8 mouse cellular contexts compared by ENCODE assay signal in the genomic region with DNA sequence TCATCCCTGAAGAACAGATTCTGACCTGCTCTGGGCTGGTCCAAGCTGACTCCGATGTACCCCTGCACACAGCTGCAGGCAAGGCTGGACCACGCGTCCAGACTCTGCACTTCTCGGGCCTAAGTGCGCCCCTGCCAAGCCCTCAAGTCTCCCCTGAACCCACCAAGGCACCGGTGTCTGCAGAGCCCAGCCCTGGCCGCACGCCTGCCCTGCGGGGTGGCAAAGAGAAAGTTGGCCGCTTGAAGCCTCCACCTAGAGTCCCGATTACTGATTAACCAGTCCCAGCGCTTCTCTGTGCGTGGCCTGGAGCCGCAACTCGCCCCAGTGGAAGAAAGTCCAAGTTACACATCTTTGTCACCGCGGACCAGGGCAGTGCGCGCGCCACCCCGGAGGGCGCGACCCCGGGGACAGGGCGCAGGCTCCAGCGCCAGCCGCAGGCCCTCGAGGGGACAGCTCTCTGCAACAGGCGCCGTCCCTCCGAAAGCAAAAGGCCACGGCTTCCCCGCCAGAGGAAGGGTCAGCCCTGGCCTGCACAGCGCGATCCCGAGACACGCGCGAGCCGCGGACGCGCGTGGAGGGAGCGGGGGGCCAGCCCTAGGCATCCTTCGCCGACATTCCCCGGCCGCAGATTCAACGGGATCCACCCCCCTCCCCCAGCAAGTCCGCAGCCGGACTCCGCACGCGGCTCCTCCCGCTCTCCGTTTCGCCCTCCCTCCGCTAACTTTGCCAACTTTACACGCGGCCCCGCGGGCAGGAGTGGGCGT. TPM values are rescaled to one million over a fixed set of nuclear protein-coding genes. Genes with fewer than 3 reads are reported as not detected.
A peak's percentile ranks its signal among the peaks of the same experiment; 100 is the strongest.
DNase-seq lines count a peak whose midpoint lies in the region; ATAC-seq and TF ChIP-seq lines count a peak whose summit lies in the region.

No protein-coding gene starts in this region.

- intact Hi-C loops in left cerebral cortex, postnatal 25 days (cut with DNase I), result loop anchor here (1.0 to 10.0 kb wide), 2 partner anchors 44 to 336 kb away; no protein-coding TSS in a partner anchor

- WGBS in embryonic facial prominence, embryonic 13.5 days, result 1% methylated on average over 64 of the region's 64 CpGs
- WGBS in hindbrain, postnatal 0 days, result 1% methylated on average over 60 of the region's 64 CpGs
- WGBS in liver, embryonic 13.5 days (ENCODE audit: insufficient replicate concordance), result 4% methylated on average over 64 of the region's 64 CpGs
- WGBS in small intestine, adult 2 months, result 1% methylated on average over 64 of the region's 64 CpGs

- H3K36me3 ChIP-seq in embryonic facial prominence, embryonic 13.5 days, result no peaks in the 10 kb centered on the region
- H3K36me3 ChIP-seq in hindbrain, postnatal 0 days (ENCODE audit: insufficient read depth, low read length), result no peaks in the 10 kb centered on the region
- H3K36me3 ChIP-seq in liver, embryonic 13.5 days, result no peaks in the 10 kb centered on the region
- H3K36me3 ChIP-seq in small intestine, adult 2 months (ENCODE audit: control insufficient read depth, insufficient read depth, low read length), result no peaks in the 10 kb centered on the region

- peak; percentile 51 for DNase-seq in retina, embryonic 14.5 days (ENCODE audit: low spot score)
- no peak for DNase-seq in retina, postnatal 1 day
- DNase-seq in hindbrain, postnatal 0 days (ENCODE audit: low spot score), result peak; percentile 35
- DNase-seq in liver, embryonic 13.5 days, result no peak
- DNase-seq in left cerebral cortex, postnatal 25 days (ENCODE audit: low spot score in 2 of 2), result no peak

- peak; percentile 23; the same call in 1 of the 2 replicates for TF ChIP-seq POLR2A in small intestine, adult 2 months (IDR thresholded peaks at IDR 0.05; ENCODE audit: low read depth, low read length)

- H3K4me3 ChIP-seq in embryonic facial prominence, embryonic 13.5 days, result peak overlapping the region; percentile 61
- peak overlapping the region; percentile 55 for H3K4me3 ChIP-seq in hindbrain, postnatal 0 days (ENCODE audit: low read length)
- H3K4me3 ChIP-seq in liver, embryonic 13.5 days (replicated peaks), result peak overlapping the region; percentile 62
- peak overlapping the region; percentile 90 for H3K4me3 ChIP-seq in small intestine, adult 2 months (ENCODE audit: low read depth, low read length)

- peaks cover 32% of the 10 kb centered on the region for H3K27me3 ChIP-seq in embryonic facial prominence, embryonic 13.5 days
- H3K27me3 ChIP-seq in hindbrain, postnatal 0 days (ENCODE audit: insufficient read depth, low read length), result no peaks in the 10 kb centered on the region
- peaks cover 31% of the 10 kb centered on the region for H3K27me3 ChIP-seq in liver, embryonic 13.5 days
- no peaks in the 10 kb centered on the region for H3K27me3 ChIP-seq in small intestine, adult 2 months (ENCODE audit: control insufficient read depth, insufficient read depth, low read length)

- H3K9ac ChIP-seq in embryonic facial prominence, embryonic 13.5 days, result peak overlapping the region; percentile 74
- H3K9ac ChIP-seq in hindbrain, postnatal 0 days (replicated peaks; ENCODE audit: low read length), result peak overlapping the region; percentile 56
- H3K9ac ChIP-seq in liver, embryonic 13.5 days, result peak overlapping the region; percentile 58

- no peak for ATAC-seq in embryonic facial prominence, embryonic 13.5 days (ENCODE audit: insufficient number of reproducible peaks, insufficient read depth, low FRiP score, low TSS enrichment, low read depth)
- peak; percentile 71 for ATAC-seq in hindbrain, postnatal 0 days
- peak; percentile 66 for ATAC-seq in liver, embryonic 13.5 days (ENCODE audit: low read depth)
- no peak for ATAC-seq in erythroid progenitor cell, adult 5-6 weeks (replicated peaks; ENCODE audit: low FRiP score, poor library complexity, severe bottlenecking)

- H3K27ac ChIP-seq in embryonic facial prominence, embryonic 13.5 days, result no peak overlapping the region
- no peak overlapping the region for H3K27ac ChIP-seq in hindbrain, postnatal 0 days
- H3K27ac ChIP-seq in liver, embryonic 13.5 days, result peak overlapping the region; percentile 77
- peak overlapping the region; percentile 98 for H3K27ac ChIP-seq in small intestine, adult 2 months (ENCODE audit: insufficient read depth, low read depth, low read length)

- TF ChIP-seq CTCF in hindbrain, postnatal 0 days (IDR thresholded peaks at IDR 0.05; ENCODE audit: low read depth), result 0 out of 2 replicates have a peak, but pooled peaks have one; percentile 12
- no peak for TF ChIP-seq CTCF in small intestine, adult 2 months (IDR thresholded peaks at IDR 0.05; ENCODE audit: extremely low read depth, insufficient read length, insufficient replicate concordance, low read depth, low read length)

- H3K4me1 ChIP-seq in embryonic facial prominence, embryonic 13.5 days, result peaks cover 16% of the 10 kb centered on the region
- no peaks in the 10 kb centered on the region for H3K4me1 ChIP-seq in hindbrain, postnatal 0 days (ENCODE audit: insufficient read depth, low read length)
- peaks cover 21% of the 10 kb centered on the region for H3K4me1 ChIP-seq in liver, embryonic 13.5 days (replicated peaks)
- H3K4me1 ChIP-seq in small intestine, adult 2 months (ENCODE audit: control insufficient read depth, insufficient read depth, insufficient read length, low read length), result peaks cover 15% of the 10 kb centered on the region

- H3K4me2 ChIP-seq in embryonic facial prominence, embryonic 13.5 days, result peak overlapping the region; percentile 98
- H3K4me2 ChIP-seq in hindbrain, postnatal 0 days (ENCODE audit: low read depth, low read length), result peak overlapping the region; percentile 94
- peak overlapping the region; percentile 77 for H3K4me2 ChIP-seq in liver, embryonic 13.5 days

- no peaks in the 10 kb centered on the region for H3K9me3 ChIP-seq in embryonic facial prominence, embryonic 13.5 days
- no peaks in the 10 kb centered on the region for H3K9me3 ChIP-seq in hindbrain, postnatal 0 days (ENCODE audit: low read length)
- H3K9me3 ChIP-seq in liver, embryonic 13.5 days (replicated peaks), result no peaks in the 10 kb centered on the region

RNA-seq across cellular contexts. Expression of a gene that starts 0.5 kb away (rescaled TPM):
- polyA plus RNA-seq in embryonic facial prominence, embryonic 13.5 days (2015; fragmentation: Nextera tagmentation; extraction: Ambion mirVana), result 8.6 and 10.2 TPM in 2 replicates
- 9.2 and 10.6 TPM in 2 replicates for total RNA-seq in hindbrain, postnatal 0 days (2014; rRNA removed)
- 2.5 and 3.1 TPM in 2 replicates for polyA plus RNA-seq in hindbrain, postnatal 0 days (2015; fragmentation: Nextera tagmentation; extraction: Ambion mirVana)
- 0.98 and 1.2 TPM in 2 replicates for polyA plus RNA-seq in liver, embryonic 13.5 days (2015; fragmentation: Nextera tagmentation; extraction: Ambion mirVana)
- polyA plus RNA-seq in small intestine, adult 2 months (2012; rRNA removed), result 24.2 and 70.8 TPM in 2 replicates
- 10 to 100 TPM; 39.0 to 44.7 TPM for total RNA-seq in left cerebral cortex, postnatal 25 days (2021)
- total RNA-seq in erythroid progenitor cell, adult 5-6 weeks (2015; ENCODE audit: low replicate concordance), result 1.8 and 2.1 TPM in 2 replicates
- total RNA-seq in erythroid progenitor cell, adult 5-6 weeks (2017; ENCODE audit: low replicate concordance), result 0.13 TPM in 1 of 2 replicates, not detected in the other

RNA-seq across cellular contexts. Expression of a gene that starts 6.1 kb away (rescaled TPM):
- polyA plus RNA-seq in embryonic facial prominence, embryonic 13.5 days (2015; fragmentation: Nextera tagmentation; extraction: Ambion mirVana), result 0.61 TPM in 1 of 2 replicates, not detected in the other
- 0.16 TPM in 1 of 2 replicates, not detected in the other for total RNA-seq in hindbrain, postnatal 0 days (2014; rRNA removed)
- 0.10 TPM in 1 of 2 replicates, not detected in the other for polyA plus RNA-seq in hindbrain, postnatal 0 days (2015; fragmentation: Nextera tagmentation; extraction: Ambion mirVana)
- not detected in 2 replicates for polyA plus RNA-seq in liver, embryonic 13.5 days (2015; fragmentation: Nextera tagmentation; extraction: Ambion mirVana)
- polyA plus RNA-seq in small intestine, adult 2 months (2012; rRNA removed), result not detected in 2 replicates
- not detected for total RNA-seq in left cerebral cortex, postnatal 25 days (2021)
- total RNA-seq in erythroid progenitor cell, adult 5-6 weeks (2015; ENCODE audit: low replicate concordance), result not detected in 2 replicates
- total RNA-seq in erythroid progenitor cell, adult 5-6 weeks (2017; ENCODE audit: low replicate concordance), result not detected in 2 replicates

Comparison
In these comparisons a context has a peak if more than half of its experiments do, and no peak if none do; other contexts are left out.
1. DNase-seq: peak in retina, embryonic 14.5 days (single experiment) and hindbrain, postnatal 0 days (single experiment); none in retina, postnatal 1 day (single experiment), liver, embryonic 13.5 days (single experiment) and left cerebral cortex, postnatal 25 days (0 of 2).
2. ATAC-seq: peak in hindbrain, postnatal 0 days (single experiment) and liver, embryonic 13.5 days (single experiment); none in embryonic facial prominence, embryonic 13.5 days (single experiment) and erythroid progenitor cell, adult 5-6 weeks (single experiment).
3. H3K27ac ChIP-seq: peak in liver, embryonic 13.5 days (single experiment) and small intestine, adult 2 months (single experiment); none in embryonic facial prominence, embryonic 13.5 days (single experiment) and hindbrain, postnatal 0 days (single experiment).
4. Peak in every context shown above with its lines, with median percentiles within 50 percentile points of each other: H3K4me2 ChIP-seq, H3K4me3 ChIP-seq and H3K9ac ChIP-seq.